Mouse (Mus musculus): ENCODE measurements around the gene Eme2. TPM values are rescaled to one million over a fixed set of nuclear protein-coding genes. Genes with fewer than 3 reads are reported as not detected.
"Not testable (repeated sequence)": the region's sequence is repeated elsewhere in the genome, so short reads cannot be mapped to it uniquely, and the experiment has no call there.

Gene Eme2
- total RNA-seq (2021) = 10 to 100 TPM; 58.1 to 61.6 TPM
- long read RNA-seq, experiment 1, full-length matches to known transcripts = 20 of 48 reads
- long read RNA-seq, experiment 1, partial matches to known transcripts = 9 of 48 reads
- long read RNA-seq, experiment 1, other reads (novel, unspliced or antisense) = 19 of 48 reads
- long read RNA-seq, experiment 2, full-length matches to known transcripts = 20 of 51 reads
- long read RNA-seq, experiment 2, partial matches to known transcripts = 12 of 51 reads
- long read RNA-seq, experiment 2, other reads (novel, unspliced or antisense) = 19 of 51 reads

DNA sequence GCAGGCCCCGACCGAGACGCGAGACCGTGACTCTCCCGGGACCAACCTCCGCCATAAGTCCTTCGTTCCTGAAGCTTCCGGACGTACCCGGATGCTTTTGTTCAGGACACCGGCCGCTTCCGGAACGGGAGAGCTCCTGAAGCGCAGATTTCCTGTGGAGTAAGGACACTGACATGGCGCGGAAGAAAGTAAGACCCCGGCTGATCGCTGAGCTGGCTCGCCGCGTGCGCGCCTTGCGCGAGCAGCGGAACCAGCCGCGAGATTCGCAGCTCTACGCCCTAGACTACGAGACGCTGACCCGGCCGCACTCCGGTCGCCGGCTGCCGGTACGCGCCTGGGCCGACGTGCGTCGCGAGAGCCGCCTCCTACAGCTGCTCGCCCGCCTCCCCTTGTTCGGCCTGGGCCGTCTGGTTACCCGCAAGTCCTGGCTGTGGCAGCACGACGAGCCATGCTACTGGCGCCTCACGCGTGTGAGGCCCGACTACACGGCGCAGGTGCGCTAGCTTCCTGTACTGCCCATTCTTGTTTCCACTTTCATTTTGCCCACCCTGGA is at the start of gene Eme2, which contains the start of gene Mrps34:
Gene Eme2, minus strand, starts transcription at position 93 of the 553 bp plus-strand sequence.
Gene Mrps34, plus strand, starts transcription at position 122 of the 553 bp plus-strand sequence.
- peak; percentile 86 to 87 for DNase-seq (ENCODE audit: low spot score in 2 of 2)
- intact Hi-C loops (cut with DNase I) = no loop called here

DNA sequence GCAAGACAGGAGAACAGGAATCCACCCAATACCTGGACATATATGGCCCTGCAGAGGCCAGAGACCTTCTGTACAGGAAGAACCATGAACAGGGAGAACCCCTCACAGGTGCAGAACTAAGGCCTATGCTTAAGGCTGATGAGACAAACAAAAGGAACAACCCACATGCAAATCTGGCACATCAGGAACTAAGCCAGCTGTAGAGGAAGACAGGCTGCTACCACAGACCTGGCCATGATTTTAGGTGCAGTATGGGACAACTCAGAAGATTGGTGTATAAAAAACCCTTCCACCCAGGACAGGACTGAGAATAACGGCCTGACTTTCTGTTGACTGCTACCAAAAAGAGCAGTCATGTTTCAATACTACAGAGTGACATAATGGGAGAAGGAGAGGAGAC is 48.7 kb upstream of the Eme2 start:
- DNase-seq (ENCODE audit: low spot score in 2 of 2); intact Hi-C loops (cut with DNase I): not testable (repeated sequence)

DNA sequence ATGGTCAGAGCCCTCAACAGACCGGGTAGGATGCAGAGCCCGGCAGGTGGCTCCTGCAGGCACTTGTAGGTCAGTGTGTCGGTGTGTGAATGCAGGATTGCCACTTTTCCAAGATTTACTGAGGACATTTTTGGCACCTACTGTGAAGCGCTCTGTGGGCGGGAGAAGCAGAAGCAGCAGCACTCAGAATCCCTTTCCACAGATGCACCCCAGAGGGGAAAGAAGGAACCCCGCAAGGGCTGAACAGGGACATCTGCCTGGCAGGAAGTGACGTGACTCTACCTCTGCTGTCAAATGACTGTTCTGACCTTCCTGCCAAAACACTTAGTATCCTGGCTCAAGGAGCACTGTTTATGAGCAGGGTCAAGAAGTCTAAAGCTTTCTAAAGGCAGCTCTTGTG is 48.1 kb upstream of the Eme2 start:
- DNase-seq (ENCODE audit: low spot score in 2 of 2) = peak; percentile 51 to 76
- intact Hi-C loops (cut with DNase I) = no loop called here

DNA sequence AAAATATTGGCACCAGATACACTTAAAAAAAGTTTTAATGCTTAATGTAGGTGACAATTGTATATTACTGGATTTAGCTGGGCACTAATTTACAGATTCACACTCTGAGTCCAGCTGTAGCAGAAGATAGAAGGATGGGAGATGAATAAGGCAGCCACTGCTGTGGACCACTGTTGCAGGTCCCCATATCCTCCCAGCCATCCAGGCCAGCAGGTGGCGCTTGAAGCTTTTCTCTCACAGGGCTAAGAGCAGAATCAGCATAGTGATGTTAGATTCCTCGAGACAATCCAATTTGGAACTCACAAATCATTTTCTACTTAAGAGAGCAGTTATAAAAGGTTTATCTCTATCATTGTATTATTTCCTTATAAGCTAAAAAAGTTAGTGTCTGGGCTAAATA is 47.6 kb upstream of the Eme2 start:
- peak; percentile 65 to 66 for DNase-seq (ENCODE audit: low spot score in 2 of 2)
- intact Hi-C loops (cut with DNase I) = not testable (repeated sequence)

DNA sequence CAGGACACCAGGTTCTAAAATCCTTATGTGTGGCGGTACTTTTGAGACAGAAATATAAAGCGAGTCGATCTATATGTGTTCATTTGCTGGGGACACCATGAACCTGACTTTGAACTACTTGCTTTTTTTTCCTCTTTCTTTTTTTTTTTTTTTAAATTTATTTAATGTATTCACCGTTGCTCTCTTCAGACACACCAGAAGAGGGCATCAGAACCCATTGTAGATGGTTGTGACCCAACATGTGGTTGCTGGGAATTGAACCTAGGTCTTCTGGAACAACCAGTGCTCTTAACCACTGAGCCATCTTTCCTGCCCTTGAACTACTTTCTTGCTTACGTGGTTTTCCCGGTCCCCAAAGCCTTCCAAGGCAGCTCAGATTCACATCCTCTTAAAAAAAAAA is 42.4 kb upstream of the Eme2 start:
- intact Hi-C loops (cut with DNase I) = no loop called here
- no peak for DNase-seq (ENCODE audit: low spot score in 2 of 2)

DNA sequence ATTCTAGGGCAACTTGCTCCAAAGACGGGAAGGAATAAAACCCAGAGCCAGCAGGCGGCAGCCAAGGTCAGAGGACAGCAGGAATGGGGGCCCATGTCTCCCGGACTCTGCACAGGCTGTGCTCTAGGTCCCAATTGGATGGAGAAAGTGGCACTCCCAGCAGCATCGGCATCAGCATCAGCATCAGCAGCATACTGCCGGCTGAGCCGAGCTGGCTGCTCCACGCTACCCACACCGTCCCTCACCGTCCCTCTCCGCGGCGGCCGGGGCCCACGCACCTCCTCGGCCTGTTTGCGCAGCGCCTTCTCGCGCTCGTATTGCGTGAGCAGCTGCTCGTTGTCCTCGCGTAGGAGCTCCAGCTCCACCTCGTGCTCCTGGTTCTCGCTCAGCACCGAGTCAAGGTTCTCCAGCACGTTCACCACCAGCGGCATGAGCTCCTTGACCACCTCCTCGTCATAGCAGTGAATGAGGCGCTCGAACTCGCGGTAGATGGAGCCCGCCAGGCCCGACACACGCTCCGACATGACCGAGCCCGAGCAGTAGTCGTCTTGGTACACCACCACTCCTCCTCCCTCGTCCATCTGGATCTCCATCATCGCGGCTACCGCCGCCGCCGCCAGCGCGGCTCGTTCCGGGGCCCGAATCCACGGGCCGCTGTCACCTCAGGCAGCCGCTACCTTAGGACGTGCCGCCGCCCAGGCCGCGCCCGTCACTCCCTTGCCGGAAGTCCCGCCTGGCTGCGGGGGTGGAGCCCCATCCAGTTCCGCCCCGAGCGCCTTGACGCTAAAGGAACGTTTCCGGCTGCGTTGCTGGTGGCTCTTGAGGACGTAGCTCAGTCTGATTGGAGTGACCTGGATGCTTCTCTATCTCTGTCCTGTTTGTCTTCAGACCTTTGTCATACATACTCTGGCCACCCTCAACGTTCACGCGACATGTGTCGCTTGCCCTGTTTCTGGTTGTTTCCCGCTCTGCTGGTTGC is 41.7 kb upstream of the Eme2 start, which contains the start of gene Mapk8ip3:
Gene Mapk8ip3, minus strand, starts transcription at position 719 of the 979 bp plus-strand sequence.
- intact Hi-C loops (cut with DNase I) = no loop called here
- peak; percentile 95 for DNase-seq (ENCODE audit: low spot score in 2 of 2)

DNA sequence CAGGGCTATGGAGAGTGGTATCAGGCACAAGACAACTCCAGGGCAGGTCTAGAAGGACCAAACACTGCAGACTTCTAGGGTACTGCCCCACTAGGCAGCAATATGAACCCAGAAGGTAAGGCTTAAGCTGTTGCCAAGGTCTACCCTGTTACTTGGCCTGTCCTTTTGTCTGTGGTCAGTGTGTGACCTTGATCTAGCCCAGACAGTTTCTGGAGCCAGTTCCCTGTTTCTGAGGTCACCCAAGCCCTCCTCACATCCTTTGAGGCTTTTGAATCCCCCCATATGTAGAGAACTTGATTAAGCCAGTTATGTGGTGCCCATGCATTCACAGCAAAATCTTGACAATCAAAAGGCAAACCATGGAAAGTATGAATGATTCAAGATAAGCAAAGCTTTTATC is 40.8 kb upstream of the Eme2 start:
- no peak for DNase-seq (ENCODE audit: low spot score in 2 of 2)
- intact Hi-C loops (cut with DNase I) = no loop called here

DNA sequence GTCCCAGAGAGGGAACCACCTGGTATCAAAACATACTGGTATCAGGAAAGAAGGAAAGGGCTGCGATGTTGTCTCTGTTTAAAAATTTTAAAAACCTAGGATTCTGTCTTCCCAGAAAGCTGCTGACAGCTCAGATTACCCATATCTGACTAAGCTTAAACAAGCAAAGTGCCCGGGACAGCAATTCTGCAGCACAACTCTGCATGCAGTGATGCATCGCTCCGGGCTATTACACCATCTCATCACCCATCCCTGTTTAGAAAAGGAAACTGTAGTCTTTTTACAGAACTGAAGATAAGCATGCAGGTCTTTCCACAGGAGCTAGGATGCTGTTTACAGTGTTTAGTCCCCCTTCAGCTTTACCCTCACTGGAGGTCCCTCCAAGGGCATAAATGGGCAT is 40.0 kb upstream of the Eme2 start:
- DNase-seq (ENCODE audit: low spot score in 2 of 2) = no peak
- intact Hi-C loops (cut with DNase I) = no loop called here

DNA sequence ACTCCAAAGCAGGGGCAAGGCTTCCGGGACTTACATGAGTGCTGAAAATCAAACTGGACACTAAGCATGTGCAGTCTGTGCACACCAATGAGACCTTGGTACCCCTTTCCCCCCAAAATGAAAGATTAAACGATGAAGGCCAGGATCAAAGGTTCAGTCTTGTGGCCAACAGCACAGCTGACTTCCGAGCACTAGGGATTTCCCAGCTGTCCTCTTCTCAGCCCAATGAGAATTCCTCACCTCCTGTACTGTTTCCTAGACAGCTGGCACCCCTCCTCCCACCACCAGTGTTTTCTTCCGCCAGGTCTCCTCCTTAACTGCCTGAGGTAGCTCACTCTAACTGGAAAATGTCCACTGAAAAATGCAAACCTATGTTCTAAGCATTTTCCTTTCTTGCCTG is 38.3 kb upstream of the Eme2 start:
- DNase-seq (ENCODE audit: low spot score in 2 of 2) = no peak
- intact Hi-C loops (cut with DNase I) = no loop called here

DNA sequence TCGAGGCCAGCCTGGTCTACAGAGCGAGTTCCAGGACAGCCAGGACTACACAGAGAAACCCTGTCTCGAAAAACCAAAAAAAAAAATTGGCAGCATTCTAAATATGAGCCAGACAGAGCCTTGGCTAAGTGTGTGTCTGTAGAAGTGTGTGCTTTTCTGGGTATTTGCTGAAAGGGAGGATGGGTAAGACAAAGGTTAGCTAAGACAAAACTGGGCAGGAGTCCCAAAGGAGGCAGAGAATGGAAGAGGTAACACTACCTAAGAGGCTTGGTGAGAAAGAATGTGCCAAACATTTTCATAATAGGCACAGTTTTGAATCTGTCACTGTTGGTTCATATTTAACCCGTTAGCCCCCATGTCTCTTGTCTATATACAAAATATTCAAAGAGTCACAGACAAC is 37.5 kb upstream of the Eme2 start:
- DNase-seq (ENCODE audit: low spot score in 2 of 2) = no peak
- intact Hi-C loops (cut with DNase I) = no loop called here

DNA sequence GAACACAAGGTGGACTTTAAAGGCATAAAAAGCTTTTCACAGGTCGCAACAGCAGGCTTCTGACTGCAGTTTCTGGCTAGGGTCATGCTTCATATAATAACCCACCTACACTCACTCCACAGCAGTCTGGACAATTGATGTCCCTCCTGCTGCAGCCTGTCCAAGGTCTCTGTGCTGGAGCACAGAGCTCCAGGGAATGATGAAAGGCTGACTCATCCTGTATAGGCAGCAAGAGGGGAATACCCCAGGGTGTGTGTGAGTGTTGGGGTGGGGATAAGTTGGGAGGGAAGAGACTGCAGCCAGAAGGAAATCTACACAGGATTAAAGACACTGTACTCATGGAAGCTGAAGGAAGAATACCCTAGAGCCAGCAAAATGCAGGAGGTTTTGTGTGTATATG is 34.6 kb upstream of the Eme2 start:
- intact Hi-C loops (cut with DNase I) = no loop called here

DNA sequence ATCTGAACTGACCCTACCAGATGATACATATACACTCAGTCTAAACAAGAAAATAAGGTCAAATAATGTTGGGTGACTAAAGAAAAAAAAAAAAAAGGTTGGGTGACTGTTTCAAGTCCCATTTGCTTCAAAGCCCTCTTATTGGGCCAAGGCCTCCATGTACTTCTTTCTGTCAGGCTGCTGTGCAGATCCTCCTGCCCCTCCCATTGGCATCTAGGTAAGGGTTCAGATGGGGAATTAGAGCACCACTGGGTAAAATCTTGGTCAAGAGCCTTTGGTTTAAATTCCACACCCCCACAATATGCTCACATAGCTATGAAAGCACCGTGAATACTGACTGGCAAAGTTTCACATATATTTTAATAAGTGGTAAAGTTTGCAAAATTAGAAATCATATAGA is 28.4 kb upstream of the Eme2 start:
- DNase-seq (ENCODE audit: low spot score in 2 of 2) = no peak
- intact Hi-C loops (cut with DNase I) = no loop called here

More for the DNA sequence above, 34.6 kb upstream of the Eme2 start:
- DNase-seq (ENCODE audit: low spot score in 2 of 2) = no peak

DNA sequence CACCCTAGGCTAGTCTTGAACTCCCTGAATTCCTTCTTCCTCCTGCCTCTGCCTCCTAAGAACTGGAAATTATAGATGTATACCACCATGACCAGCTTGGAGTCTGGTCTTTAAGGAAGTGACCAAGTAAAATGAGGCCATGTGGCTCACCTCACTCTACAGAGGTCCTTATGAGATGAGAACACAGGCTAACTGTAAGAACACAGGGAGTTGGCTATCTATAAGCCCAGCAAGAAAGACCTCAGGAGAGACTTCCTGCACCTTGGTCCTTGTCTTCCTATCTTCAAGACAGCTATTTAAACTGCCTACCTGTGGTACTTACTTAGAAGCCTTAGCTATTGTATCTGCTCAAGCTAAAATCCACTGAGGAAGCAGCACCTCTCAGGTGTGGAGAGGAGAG is 19.1 kb upstream of the Eme2 start:
- intact Hi-C loops (cut with DNase I) = no loop called here
- DNase-seq (ENCODE audit: low spot score in 2 of 2) = no peak

DNA sequence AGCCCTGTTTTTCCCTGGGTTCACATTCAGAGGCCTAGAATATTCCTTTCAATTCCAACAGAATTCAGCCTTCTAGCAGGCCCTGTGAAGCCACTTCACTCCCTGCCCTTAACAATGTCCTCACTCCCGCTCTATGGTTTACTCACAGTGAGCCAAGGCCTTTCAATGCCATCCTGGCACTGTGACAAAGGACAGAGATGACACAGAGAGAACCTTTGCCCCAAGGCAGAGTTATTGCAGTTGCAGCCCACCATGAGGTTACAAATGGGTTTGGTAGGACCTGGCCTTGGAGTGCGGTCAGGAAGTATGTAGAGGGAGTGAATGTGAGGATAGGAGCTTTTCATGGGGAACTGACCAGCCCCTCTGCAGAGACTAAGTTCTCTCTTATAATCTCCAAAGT is 12.7 kb upstream of the Eme2 start:
- no peak for DNase-seq (ENCODE audit: low spot score in 2 of 2)
- intact Hi-C loops (cut with DNase I) = no loop called here

DNA sequence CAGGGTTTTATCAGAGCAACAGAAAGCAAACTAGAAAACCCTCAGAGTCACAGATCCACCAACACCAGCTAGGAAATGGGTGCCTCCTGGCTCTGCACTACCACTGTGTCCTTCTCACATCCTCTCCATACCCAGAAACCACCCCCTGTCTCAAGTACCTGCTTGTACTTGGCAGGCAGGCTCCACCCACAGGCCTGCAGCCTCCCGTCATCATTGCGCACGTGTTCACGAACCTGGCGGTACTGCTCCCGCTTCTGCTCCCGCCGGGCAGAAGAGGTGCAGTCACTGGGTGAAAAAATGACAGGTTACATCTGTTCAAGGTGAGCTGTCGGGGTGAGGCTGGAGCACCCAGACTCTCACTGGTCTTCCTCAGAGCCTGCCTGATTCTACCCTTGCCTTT is 8.9 kb upstream of the Eme2 start:
- no peak for DNase-seq (ENCODE audit: low spot score in 2 of 2)
- intact Hi-C loops (cut with DNase I) = no loop called here

DNA sequence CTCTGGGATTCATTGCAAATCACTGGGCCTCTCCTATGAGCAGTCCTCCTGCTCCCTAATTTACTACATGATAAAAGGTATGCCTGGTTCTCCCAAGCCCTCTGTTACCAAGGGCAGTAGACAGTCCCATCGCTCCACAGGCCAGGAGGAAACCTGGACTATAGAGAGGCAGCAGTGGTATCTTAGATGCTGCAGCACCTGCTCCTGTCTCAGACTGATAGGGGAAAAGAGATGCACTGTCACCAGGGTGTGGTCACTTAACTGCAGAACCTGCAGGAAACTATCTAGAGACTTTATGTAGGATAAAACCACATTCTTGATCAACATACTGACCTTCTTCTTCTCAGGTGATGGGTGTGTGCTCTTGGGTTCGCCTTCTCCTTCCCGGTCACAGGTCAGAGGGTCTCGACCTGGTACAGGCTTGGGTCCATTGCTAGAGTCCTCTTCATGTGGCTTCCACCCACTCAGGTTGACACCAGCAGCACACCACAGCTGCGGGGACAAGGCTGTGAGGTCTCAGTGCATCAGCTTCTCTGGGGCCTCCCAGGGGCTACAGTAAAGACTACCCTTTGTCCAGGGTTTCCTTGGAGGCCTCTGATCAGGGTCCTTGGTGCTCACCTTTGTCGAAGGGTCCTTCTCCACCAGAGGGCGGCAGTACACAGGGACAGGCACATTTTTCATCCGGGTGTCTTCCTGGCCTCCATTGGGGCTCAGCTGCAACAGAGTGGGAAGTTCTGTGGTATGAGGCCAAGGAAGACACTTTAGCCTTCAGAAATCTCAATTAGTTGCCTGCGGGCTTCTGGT is 8.0 kb upstream of the Eme2 start:
- intact Hi-C loops (cut with DNase I) = no loop called here
- no peak for DNase-seq (ENCODE audit: low spot score in 2 of 2)

DNA sequence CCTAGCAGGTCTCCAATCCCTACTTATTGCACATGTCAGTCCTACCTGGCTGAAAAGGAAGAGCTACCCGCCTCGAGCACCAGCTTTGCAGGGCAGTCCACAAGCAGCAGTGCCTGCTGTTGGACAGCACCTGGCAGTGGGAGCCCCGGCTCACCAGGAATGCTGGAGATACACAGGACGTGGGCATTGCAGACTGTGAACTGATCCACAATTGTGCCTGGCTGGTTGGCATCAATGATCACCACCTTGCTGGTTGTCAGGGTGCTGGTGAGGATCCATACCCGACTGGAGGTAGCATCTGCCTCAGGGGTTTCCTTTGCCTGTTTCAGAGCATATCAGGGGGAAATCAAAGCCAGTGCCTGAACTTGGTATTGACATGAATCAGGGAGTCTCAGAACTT is 7.2 kb upstream of the Eme2 start:
- intact Hi-C loops (cut with DNase I) = no loop called here

DNA sequence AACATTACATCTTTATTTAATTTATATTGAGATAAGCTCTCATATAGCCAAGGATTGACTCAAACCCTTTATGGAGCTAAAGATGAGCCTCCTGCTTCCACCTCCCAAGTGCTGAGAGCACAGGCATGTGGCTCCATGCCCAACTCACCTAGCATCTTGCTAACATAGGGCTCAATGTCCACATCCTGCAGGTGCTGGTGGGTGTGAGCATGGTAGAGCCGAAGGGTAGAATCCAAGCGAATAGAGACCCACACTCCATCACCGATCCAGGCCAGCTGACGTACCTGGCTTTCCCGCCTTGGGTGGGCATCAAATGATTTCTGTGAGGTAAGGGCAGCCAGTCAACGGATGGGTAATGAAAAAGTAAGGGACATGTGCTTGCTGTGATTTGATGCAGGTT is 5.1 kb upstream of the Eme2 start:
- intact Hi-C loops (cut with DNase I) = no loop called here
- DNase-seq (ENCODE audit: low spot score in 2 of 2) = no peak

More for the DNA sequence above, 7.2 kb upstream of the Eme2 start:
- no peak for DNase-seq (ENCODE audit: low spot score in 2 of 2)

DNA sequence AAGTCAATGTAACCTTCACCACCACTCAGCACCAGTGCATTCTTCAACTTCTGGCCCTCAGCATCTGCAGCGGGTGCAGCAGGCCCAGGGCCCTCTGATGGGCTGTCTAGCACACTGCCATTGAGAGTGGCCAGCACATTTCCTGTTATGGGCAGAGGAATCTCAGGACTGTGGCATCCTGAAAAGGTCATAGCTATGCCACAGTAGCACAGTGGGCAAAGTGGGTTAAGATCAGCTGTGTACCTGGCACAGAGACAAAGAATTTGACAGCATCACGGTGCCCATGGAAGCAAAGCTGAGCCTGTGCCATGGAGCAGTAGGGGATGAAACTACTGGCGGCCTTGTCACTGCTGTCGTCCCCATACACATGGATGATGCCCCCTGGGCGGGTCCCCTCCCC is 4.3 kb upstream of the Eme2 start:
- no peak for DNase-seq (ENCODE audit: low spot score in 2 of 2)

More for the DNA sequence above, 4.3 kb upstream of the Eme2 start:
- intact Hi-C loops (cut with DNase I) = no loop called here

Data from left cerebral cortex, postnatal 14 days (tissue).